Mouse (Mus musculus): Measurements from ENCODE around the gene 6430628N08Rik. TPM values are rescaled to one million over a fixed set of nuclear protein-coding genes. Genes with fewer than 3 reads are reported as not detected.

Gene 6430628N08Rik
- polyA plus RNA-seq, 1 experiment: not detected

DNA sequence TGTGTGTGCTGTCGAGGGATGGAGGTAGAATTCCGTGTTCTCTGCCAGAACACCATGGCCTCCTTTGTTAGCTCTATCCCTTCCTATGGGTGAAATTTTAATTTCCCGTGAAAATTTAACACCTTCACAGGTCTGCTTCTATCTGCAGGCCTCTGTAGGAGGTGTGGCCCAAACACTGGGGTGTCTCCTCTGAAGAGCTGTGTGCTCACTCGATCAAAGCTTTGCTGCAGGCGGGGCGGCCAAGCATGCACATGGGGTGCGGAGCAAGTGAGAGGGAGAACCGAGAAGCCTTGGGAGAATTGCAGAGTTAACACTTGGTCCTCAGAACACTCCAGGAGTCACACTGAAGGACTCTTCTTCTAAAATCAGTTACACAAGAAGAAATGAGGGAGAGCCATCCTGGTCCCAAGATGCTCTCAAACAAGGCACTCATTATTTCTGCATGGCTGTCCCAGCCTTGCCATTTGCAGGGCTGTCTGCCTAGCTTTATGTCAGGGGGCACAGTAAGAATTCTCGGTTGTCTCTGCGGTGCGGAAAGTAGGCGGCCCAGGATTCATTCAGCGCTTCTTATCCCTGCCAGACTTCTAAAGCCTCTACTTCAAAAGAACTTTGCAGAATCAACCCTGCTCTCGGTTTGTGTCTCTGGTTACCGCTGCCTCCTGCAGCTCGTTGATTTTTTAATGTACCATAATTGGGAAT lies 20.8 kb upstream of the 6430628N08Rik start:
- Histone ChIP-seq H3K27ac (replicated peaks; ENCODE audit: low read depth, low read length) (no peak overlapping the region), H3K4me3 (ENCODE audit: insufficient read depth, low read depth, low read length) (no peak overlapping the region), H3K4me1 (ENCODE audit: control insufficient read depth, insufficient read depth, insufficient read length, low read length) (no peaks in the 10 kb centered on the region)

DNA sequence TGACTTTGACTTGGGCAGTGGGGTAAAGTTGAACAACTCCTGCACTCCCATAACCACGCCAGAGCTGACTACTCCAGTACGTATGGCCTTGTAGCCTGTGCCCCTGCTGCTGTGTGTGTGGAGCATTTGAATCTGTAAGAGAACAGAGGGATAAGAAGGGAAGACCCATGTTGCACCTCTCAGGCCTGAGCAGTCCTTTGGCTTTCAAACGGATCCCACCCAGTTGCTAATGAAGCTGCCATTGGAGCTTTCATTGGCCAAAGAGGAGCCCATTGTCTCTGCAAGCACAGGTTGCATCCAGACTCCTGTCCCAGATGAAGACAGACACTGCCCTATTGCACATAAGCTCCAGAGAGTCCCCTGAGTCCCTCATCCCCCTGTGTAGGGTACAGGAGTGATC lies 17.2 kb upstream of the 6430628N08Rik start:
- Histone ChIP-seq H3K4me1 (ENCODE audit: control insufficient read depth, insufficient read depth, insufficient read length, low read length) (no peaks in the 10 kb centered on the region), H3K27ac (replicated peaks; ENCODE audit: low read depth, low read length) (no peak overlapping the region), H3K4me3 (ENCODE audit: insufficient read depth, low read depth, low read length) (no peak overlapping the region)

DNA sequence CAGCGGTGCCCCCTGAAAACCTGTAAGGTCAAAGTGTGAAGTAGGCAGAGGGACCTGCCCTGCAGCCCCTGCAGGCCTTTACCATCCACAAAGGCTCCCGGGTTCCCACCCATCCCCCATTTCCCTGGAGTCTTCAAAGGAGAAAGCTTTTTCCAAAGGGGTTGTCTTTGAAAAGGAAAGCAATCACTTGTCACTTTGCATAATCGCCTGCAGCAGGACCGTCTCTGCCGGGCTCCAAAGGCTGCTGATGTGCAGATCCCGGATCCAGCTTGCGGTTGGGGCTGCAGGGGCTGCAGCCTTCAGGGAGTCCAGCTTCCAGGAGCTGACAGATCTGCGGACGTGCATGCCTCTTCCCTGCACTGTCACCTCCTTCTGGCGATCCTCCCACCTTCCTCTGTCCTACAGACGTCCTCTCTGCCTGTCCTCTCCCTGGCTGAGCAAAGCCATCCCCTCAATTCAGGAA lies 12.2 kb upstream of the 6430628N08Rik start:
- Histone ChIP-seq H3K4me1 (ENCODE audit: control insufficient read depth, insufficient read depth, insufficient read length, low read length) (no peaks in the 10 kb centered on the region), H3K27ac (replicated peaks; ENCODE audit: low read depth, low read length) (no peak overlapping the region), H3K4me3 (ENCODE audit: insufficient read depth, low read depth, low read length) (no peak overlapping the region)

DNA sequence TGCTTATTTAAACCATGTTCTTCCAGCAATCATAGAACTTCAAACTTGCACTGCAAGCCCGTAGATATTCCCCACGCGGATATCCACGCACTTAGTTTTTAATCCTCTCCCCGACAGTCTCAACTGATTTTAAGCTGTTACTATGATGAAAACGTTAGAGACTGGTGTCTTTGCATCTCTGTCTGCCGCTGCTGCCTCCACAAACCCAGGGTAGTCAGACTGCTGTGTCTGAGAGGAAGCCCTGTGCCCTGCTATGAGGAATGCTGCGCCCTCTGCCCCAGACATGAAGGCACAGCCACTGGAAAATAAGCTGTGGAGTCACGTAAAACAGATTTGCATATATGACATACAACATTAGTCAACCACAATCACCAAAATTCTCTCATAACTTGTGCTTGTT lies 11.6 kb upstream of the 6430628N08Rik start:
- Histone ChIP-seq H3K4me3 (ENCODE audit: insufficient read depth, low read depth, low read length) (no peak overlapping the region), H3K4me1 (ENCODE audit: control insufficient read depth, insufficient read depth, insufficient read length, low read length) (no peaks in the 10 kb centered on the region), H3K27ac (replicated peaks; ENCODE audit: low read depth, low read length) (no peak overlapping the region)

DNA sequence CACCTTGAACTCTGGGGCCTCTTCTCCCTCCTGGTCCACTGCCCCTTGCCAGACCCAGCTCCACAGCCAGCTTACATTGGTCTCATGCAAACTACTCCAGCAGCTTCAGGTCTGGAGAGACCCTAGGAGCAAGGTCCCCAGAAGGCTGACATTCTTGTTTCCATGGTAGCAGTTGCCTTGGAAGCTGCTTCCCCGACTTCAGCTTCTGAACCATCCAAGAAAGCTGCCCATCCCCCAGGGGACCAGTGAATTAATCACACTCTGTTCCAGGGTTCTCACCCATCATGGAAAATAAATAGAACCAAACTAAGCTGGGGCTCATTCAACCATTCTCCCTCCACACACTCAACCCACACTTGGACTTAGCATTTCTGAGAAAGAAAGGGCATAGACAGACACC lies 9.3 kb upstream of the 6430628N08Rik start:
- Histone ChIP-seq H3K27ac (replicated peaks; ENCODE audit: low read depth, low read length) (no peak overlapping the region), H3K4me1 (ENCODE audit: control insufficient read depth, insufficient read depth, insufficient read length, low read length) (no peaks in the 10 kb centered on the region), H3K4me3 (ENCODE audit: insufficient read depth, low read depth, low read length) (no peak overlapping the region)

DNA sequence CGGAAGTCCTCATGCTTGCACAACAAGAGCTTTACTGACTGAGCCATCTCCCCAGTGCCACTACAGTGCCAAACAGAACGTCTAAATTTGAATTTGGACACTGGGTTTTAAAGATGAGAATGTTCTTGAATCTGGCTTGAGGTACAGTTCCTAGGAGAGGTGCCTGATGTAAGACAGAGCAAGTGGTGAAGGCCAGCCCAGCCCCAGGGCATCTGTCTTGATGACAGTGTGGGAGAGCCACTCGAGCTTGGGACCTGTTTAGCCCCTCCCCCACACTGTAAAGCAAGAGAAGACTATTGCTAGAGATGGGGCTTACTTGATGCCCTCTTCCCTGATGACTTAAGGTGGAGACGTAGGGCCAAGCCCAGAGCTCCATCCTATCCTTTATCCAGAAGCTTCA lies 8.3 kb upstream of the 6430628N08Rik start:
- Histone ChIP-seq H3K4me1 (ENCODE audit: control insufficient read depth, insufficient read depth, insufficient read length, low read length) (no peaks in the 10 kb centered on the region), H3K27ac (replicated peaks; ENCODE audit: low read depth, low read length) (no peak overlapping the region), H3K4me3 (ENCODE audit: insufficient read depth, low read depth, low read length) (no peak overlapping the region)

DNA sequence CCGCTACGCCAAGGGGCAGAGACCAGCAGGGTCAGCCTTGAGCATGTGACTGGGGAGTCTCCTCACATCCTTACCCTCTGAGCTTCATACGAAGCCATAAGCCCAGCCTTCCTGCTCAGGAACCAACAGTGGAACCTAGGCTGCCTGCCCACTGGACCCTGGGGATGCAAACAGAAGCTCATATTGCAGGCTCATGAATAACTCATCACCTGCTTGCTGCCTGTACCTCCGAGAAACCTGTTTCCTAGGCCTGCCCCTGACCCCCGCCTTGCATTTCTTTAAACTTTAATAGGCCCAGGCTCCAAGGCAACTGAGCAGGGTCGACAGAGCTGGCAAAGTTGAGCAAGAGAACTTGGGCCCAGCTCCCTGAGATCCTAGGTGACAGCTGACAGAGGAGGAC lies 6.4 kb upstream of the 6430628N08Rik start, which contains the start of gene Kncn:
Kncn (plus strand) TSS at position 379 of the 400 bp plus-strand sequence.
- Histone ChIP-seq H3K4me3 (ENCODE audit: insufficient read depth, low read depth, low read length) (no peak within 1 kb of the TSS), H3K4me1 (ENCODE audit: control insufficient read depth, insufficient read depth, insufficient read length, low read length) (no peaks in the 10 kb centered on the region), H3K27ac (replicated peaks; ENCODE audit: low read depth, low read length) (no peak within 1 kb of the TSS)

DNA sequence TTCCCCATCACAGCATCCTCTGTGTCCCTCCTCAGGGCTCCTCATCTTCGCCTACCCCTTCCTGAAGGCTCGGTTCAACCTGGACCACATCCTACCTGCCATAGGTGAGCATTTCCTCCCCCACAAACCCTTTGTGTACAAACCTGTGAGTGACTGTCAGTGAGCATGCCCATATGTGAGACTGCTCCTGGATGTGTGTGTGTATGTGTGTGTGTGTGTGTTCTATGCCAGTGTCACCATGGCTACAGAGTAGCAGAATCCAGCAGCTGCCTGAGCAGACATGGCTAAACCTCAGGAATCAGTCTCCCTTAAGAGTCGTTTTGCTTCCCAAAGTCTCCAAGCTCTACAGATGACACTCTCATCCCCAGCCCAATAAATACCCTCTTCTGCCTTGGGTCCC lies 4.6 kb upstream of the 6430628N08Rik start:
- Histone ChIP-seq H3K4me3 (ENCODE audit: insufficient read depth, low read depth, low read length) (no peak overlapping the region), H3K27ac (replicated peaks; ENCODE audit: low read depth, low read length) (no peak overlapping the region), H3K4me1 (ENCODE audit: control insufficient read depth, insufficient read depth, insufficient read length, low read length) (no peaks in the 10 kb centered on the region)

DNA sequence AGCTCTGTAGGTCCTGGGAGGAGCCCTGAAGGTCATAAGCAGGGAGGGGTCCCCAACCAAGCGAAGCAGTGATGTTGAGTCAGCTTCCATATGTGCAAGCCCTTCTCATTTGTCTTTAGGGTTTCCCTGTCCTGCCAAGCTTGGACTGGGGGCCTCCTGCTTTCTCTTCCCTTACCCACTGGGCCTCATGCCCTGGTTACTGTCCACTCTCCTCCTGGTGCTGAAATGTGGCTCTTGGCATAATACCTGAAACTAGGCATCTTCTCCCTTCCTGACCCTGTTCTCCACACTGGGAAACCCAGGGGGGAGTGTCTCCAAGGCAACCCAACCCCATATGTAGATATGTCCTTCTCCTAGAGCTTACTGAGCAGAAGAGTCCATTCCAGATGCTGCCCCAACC lies 3.6 kb upstream of the 6430628N08Rik start:
- no peak overlapping the region for H3K4me3 ChIP-seq (ENCODE audit: insufficient read depth, low read depth, low read length)
- H3K27ac ChIP-seq (replicated peaks; ENCODE audit: low read depth, low read length): no peak overlapping the region
- no peaks in the 10 kb centered on the region for H3K4me1 ChIP-seq (ENCODE audit: control insufficient read depth, insufficient read depth, insufficient read length, low read length)

DNA sequence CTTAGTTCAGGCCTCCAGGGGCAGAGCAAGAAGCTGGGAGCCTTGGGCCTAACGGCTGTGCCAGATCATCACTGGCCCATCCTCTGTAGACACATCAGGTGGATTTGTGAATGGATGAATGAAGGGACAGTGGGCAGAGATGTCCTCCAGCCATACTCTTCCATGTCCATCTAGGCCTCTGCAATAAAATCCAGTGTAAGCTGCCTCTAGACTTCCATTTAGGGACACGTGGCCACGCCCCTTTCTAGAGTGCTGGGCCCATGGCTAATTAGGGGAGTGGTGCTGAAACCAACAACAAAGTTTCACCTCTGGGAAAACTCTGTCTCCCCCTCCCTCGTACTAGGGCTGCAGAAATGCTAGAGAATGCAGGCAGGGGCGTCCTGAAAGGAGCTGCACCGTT lies 399 bp upstream of the 6430628N08Rik start:
- Histone ChIP-seq H3K27ac (replicated peaks; ENCODE audit: low read depth, low read length) (no peak overlapping the region), H3K4me1 (ENCODE audit: control insufficient read depth, insufficient read depth, insufficient read length, low read length) (no peaks in the 10 kb centered on the region), H3K4me3 (ENCODE audit: insufficient read depth, low read depth, low read length) (no peak overlapping the region)

DNA sequence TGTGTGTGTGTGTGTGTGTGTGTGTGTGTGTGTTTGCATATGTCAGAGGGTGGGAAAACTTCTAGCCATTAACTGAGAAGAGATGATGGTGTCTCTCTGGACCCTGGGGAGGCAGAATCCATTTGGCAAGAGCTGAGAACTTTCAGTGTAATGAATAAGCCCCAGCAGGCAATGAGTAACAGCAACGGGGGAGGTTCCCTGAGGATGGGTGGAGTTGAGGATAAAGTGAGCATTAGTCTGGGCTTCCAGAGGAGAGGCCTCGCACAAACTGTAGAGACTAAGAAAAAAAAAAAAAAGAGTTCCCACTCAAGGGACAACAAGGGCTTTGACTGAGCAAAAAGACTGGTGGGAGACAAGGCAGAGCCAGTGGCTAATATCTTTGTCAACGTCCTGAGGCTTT lies 3.8 kb downstream of the 6430628N08Rik start:
- H3K27ac ChIP-seq (replicated peaks; ENCODE audit: low read depth, low read length): no peak overlapping the region
- no peak overlapping the region for H3K4me3 ChIP-seq (ENCODE audit: insufficient read depth, low read depth, low read length)
- H3K4me1 ChIP-seq (ENCODE audit: control insufficient read depth, insufficient read depth, insufficient read length, low read length): no peaks in the 10 kb centered on the region

DNA sequence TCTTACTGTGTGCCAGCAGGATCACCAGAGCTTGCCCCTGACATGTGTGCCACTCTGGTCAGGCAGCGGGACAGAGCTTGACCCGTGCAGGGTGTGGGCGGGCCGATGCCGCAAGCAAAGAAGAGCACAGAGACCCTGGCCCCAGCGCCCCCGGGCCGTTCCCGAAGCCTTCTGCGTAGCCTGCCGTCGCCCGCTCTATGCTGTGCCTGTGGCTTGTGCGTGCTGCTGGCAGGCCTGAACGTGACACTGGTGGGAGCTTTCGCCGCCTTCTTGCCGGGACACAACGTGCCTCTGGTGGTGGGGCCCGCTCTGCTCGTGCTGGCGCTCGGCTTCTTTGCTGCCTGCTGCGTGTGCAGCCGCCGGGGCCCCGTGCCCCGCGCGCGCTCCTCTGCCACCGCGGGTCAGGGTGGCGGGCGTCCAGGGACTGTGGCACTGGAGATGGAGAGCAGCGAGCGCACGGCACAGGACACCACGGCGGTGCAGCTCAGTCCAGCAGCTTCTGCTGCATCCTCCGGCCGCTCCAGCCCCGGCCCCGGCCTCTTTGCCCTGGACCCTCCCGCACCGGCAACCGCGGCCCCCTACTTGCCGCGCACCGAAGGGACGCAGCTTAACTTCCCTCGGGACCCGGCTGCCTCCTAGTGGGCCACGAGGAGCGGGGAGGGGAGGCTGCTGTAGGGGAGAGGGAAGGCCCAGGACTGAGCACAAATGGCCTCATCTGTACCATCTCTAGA lies 7.6 kb downstream of the 6430628N08Rik start:
- no peaks in the 10 kb centered on the region for H3K4me1 ChIP-seq (ENCODE audit: control insufficient read depth, insufficient read depth, insufficient read length, low read length)
- 0 out of 2 replicates have a peak overlapping the region, but pooled peaks have one; percentile 3 for H3K4me3 ChIP-seq (ENCODE audit: insufficient read depth, low read depth, low read length)
- no peak overlapping the region for H3K27ac ChIP-seq (replicated peaks; ENCODE audit: low read depth, low read length)

DNA sequence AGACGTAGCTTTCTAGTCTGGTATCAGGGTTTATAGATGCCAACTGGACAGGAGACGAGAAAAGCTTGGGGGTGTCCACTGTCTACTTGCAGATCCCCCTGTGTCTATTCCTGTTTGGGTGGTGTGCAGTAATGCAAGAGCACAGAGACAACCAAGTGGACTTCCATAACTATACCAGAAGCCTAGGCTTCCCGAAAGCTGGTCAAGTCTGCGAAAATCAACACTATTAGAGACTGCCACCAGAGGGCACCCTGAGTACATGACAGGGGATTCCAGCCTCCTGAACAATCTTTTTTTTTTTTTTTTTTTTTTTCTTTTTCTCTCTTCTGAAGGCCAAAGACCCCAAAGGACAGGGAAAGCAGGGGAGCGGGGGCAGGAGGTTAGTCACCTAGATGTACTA lies 12.4 kb downstream of the 6430628N08Rik start:
- Histone ChIP-seq H3K27ac (replicated peaks; ENCODE audit: low read depth, low read length) (no peak overlapping the region), H3K4me3 (ENCODE audit: insufficient read depth, low read depth, low read length) (no peak overlapping the region), H3K4me1 (ENCODE audit: control insufficient read depth, insufficient read depth, insufficient read length, low read length) (no peaks in the 10 kb centered on the region)

DNA sequence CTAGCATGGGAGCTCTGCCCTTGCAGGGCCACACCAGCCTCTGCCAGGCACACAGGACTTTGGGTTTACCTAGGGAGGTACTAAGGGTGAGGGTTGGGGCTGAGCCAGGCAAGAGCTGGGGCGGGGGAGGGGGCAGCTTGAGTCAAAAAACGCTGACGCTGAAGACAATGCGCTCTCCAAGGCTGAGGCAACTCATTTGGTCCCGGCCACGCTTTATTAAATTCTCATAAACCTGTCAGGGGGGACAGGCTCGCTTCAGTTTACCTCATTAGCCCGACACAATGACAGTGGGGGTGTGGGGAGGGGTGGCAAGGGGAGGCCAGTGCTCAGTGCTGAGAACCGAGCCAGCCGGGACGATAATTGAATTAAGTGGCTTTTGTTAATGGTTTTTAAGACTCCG lies 13.9 kb downstream of the 6430628N08Rik start:
- H3K4me1 ChIP-seq (ENCODE audit: control insufficient read depth, insufficient read depth, insufficient read length, low read length): no peaks in the 10 kb centered on the region
- no peak overlapping the region for H3K27ac ChIP-seq (replicated peaks; ENCODE audit: low read depth, low read length)
- H3K4me3 ChIP-seq (ENCODE audit: insufficient read depth, low read depth, low read length): no peak overlapping the region

DNA sequence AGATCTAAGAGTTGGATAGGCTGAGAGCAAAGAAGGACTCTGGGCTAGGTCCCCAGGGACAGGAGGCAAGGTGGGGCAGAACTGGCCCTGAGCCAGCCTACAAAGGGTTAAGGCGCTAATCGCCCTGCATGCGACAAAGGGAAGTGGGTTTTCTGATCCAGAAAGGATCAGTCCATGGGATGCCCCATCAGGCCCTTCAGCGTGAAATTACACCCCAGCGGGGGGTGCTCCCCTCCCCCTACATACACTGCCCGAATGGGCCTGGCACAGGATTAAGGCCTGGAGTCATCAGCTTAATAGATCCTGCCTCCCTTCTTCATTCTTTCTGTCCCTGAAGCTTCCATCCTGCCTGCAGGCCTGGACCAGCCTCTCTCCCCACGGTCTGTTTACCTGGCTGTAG lies 15.2 kb downstream of the 6430628N08Rik start:
- Histone ChIP-seq H3K27ac (replicated peaks; ENCODE audit: low read depth, low read length) (no peak overlapping the region), H3K4me1 (ENCODE audit: control insufficient read depth, insufficient read depth, insufficient read length, low read length) (no peaks in the 10 kb centered on the region), H3K4me3 (ENCODE audit: insufficient read depth, low read depth, low read length) (no peak overlapping the region)

DNA sequence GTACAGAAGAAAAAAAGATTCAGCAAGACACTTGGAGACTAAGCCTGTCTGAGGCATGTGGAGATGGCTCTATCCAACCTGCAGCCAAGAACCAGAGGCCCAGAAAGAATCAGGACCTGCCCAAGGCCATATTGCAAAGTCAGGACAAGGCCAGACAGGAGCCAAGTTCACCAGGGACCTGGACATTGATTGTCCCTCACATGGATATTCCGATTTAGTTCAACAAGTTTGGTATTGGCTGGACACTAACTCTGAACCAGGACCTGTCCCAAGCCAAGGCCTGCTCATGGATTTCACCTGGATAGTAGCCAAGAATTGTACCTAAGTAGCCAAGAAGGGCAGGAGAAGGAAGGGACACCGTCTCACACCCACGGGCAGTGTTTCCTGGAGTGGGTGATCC lies 16.3 kb downstream of the 6430628N08Rik start:
- H3K4me1 ChIP-seq (ENCODE audit: control insufficient read depth, insufficient read depth, insufficient read length, low read length): no peaks in the 10 kb centered on the region
- no peak overlapping the region for H3K27ac ChIP-seq (replicated peaks; ENCODE audit: low read depth, low read length)
- no peak overlapping the region for H3K4me3 ChIP-seq (ENCODE audit: insufficient read depth, low read depth, low read length)

Data from brown adipose tissue, adult 24 weeks (tissue).